Mouse (Mus musculus): ENCODE measurements around the gene Ptbp3.

Gene Ptbp3

GRCm38 (mm10) chr4:59555177-59555576 is 6.0 kb upstream of the Ptbp3 start:
- no peak for DNase-seq (ENCODE audit: low spot score in 2 of 2)

- no peak for DNase-seq (ENCODE audit: low spot score in 2 of 2)
Observed at GRCm38 (mm10) chr4:59553576-59553975, 4.4 kb upstream of the Ptbp3 start.

GRCm38 (mm10) chr4:59552835-59553234 is 3.7 kb upstream of the Ptbp3 start:
- DNase-seq (ENCODE audit: low spot score in 2 of 2): no peak

GRCm38 (mm10) chr4:59551901-59552300 is 2.7 kb upstream of the Ptbp3 start:
- DNase-seq (ENCODE audit: low spot score in 2 of 2): no peak

GRCm38 (mm10) chr4:59549977-59550560 is 905 bp upstream of the Ptbp3 start:
- DNase-seq (ENCODE audit: low spot score in 2 of 2): no peak

- peak; percentile 73 to 78 for DNase-seq (ENCODE audit: low spot score in 2 of 2)
Observed at GRCm38 (mm10) chr4:59548560-59549174, 497 bp downstream of the Ptbp3 start.

GRCm38 (mm10) chr4:59548011-59548559 is 1.1 kb downstream of the Ptbp3 start:
- no peak for DNase-seq (ENCODE audit: low spot score in 2 of 2)

- DNase-seq (ENCODE audit: low spot score in 2 of 2): no peak
Observed at GRCm38 (mm10) chr4:59547136-59547889, 1.9 kb downstream of the Ptbp3 start.

GRCm38 (mm10) chr4:59546285-59547071 is 2.7 kb downstream of the Ptbp3 start:
- no peak for DNase-seq (ENCODE audit: low spot score in 2 of 2)

- no peak for DNase-seq (ENCODE audit: low spot score in 2 of 2)
Observed at GRCm38 (mm10) chr4:59544654-59545053, 4.5 kb downstream of the Ptbp3 start.

- DNase-seq (ENCODE audit: low spot score in 2 of 2): no peak
Observed at GRCm38 (mm10) chr4:59543006-59543405, 6.2 kb downstream of the Ptbp3 start.

- DNase-seq (ENCODE audit: low spot score in 2 of 2): no peak
Observed at GRCm38 (mm10) chr4:59536281-59536680, 12.9 kb downstream of the Ptbp3 start.

- no peak for DNase-seq (ENCODE audit: low spot score in 2 of 2)
Observed at GRCm38 (mm10) chr4:59535624-59536023, 13.5 kb downstream of the Ptbp3 start.

- no peak for DNase-seq (ENCODE audit: low spot score in 2 of 2)
Observed at GRCm38 (mm10) chr4:59533268-59533667, 15.9 kb downstream of the Ptbp3 start.

GRCm38 (mm10) chr4:59531172-59531571 is 18.0 kb downstream of the Ptbp3 start:
- DNase-seq (ENCODE audit: low spot score in 2 of 2): no peak

- DNase-seq (ENCODE audit: low spot score in 2 of 2): no peak
Observed at GRCm38 (mm10) chr4:59527470-59527869, 21.7 kb downstream of the Ptbp3 start.

- no peak for DNase-seq (ENCODE audit: low spot score in 2 of 2)
Observed at GRCm38 (mm10) chr4:59526728-59527127, 22.4 kb downstream of the Ptbp3 start.

- DNase-seq (ENCODE audit: low spot score in 2 of 2): no peak
Observed at GRCm38 (mm10) chr4:59524875-59525274, 24.3 kb downstream of the Ptbp3 start.

- DNase-seq (ENCODE audit: low spot score in 2 of 2): no peak
Observed at GRCm38 (mm10) chr4:59510321-59510720, 38.8 kb downstream of the Ptbp3 start.

GRCm38 (mm10) chr4:59509558-59509957 is 39.6 kb downstream of the Ptbp3 start:
- no peak for DNase-seq (ENCODE audit: low spot score in 2 of 2)

- DNase-seq (ENCODE audit: low spot score in 2 of 2): no peak
Observed at GRCm38 (mm10) chr4:59507766-59508165, 41.4 kb downstream of the Ptbp3 start.

GRCm38 (mm10) chr4:59506704-59507103 is 42.5 kb downstream of the Ptbp3 start:
- no peak for DNase-seq (ENCODE audit: low spot score in 2 of 2)

Data from urinary bladder, postnatal 36 days (tissue).